Comparison of ENCODE assay signal across 10 mouse cellular contexts in genomic region chr10:78134400-78134799, GRCm38 (mm10). TPM values are rescaled to one million over a fixed set of nuclear protein-coding genes. Genes with fewer than 3 reads are reported as not detected.
DNase-seq lines count a peak whose midpoint lies in the region; ATAC-seq and TF ChIP-seq lines count a peak whose summit lies in the region.
"Had no signal": no experiment of that assay in that cellular context is flagged by ENCODE, and none has a peak within 500 bp of the region (broad histone marks: within the 10 kb centered on the region; RNA-seq: fewer than 3 reads in every experiment).

No protein-coding gene starts in this region.

- no peak overlapping the region for H3K4me3 ChIP-seq in kidney, adult 2 months (ENCODE audit: insufficient read depth, low read depth, low read length)
- no peak overlapping the region for H3K4me3 ChIP-seq in embryonic facial prominence, embryonic 10.5 days
- H3K4me3 ChIP-seq in cerebellum, adult 2 months (replicated peaks; ENCODE audit: insufficient read depth, low read depth, low read length), result no peak overlapping the region

- peaks cover 9% of the 10 kb centered on the region; the same call in 1 of the 2 replicates for H3K4me1 ChIP-seq in kidney, adult 2 months (ENCODE audit: control insufficient read depth, insufficient read depth, low read length)
- H3K4me1 ChIP-seq in embryonic facial prominence, embryonic 10.5 days, result peaks cover 45% of the 10 kb centered on the region
- peaks cover 4% of the 10 kb centered on the region for H3K4me1 ChIP-seq in cerebellum, adult 2 months (ENCODE audit: control insufficient read depth, insufficient read depth, low read length)

- H3K27ac ChIP-seq in kidney, adult 2 months (ENCODE audit: insufficient read depth, low read depth, low read length), result peak overlapping the region; percentile 37; the same call in 1 of the 2 replicates
- H3K27ac ChIP-seq in embryonic facial prominence, embryonic 10.5 days (replicated peaks), result 0 out of 2 replicates have a peak overlapping the region, but pooled peaks have one; percentile 62
- H3K27ac ChIP-seq in cerebellum, adult 2 months (ENCODE audit: insufficient read depth, low read length), result no peak overlapping the region
- H3K27ac ChIP-seq: midbrain, embryonic 12.5 days had no signal

- no peak for DNase-seq in kidney, adult 2 months
- no peak for DNase-seq in kidney, postnatal 4 days
- DNase-seq in CD4-positive helper T cell, adult 2 months (ENCODE audit: low read depth, low spot score), result peak; percentile 52
- DNase-seq in embryonic facial prominence, embryonic 10.5 days (ENCODE audit: low spot score), result no peak
- no peak for DNase-seq in adrenal gland, postnatal 25 days
- no peak for DNase-seq in cerebellum, adult 2 months
- no peak for DNase-seq in adrenal gland, postnatal 14 days
- DNase-seq: forebrain, postnatal 0 days had no signal

- no peaks in the 10 kb centered on the region for H3K9me3 ChIP-seq in embryonic facial prominence, embryonic 10.5 days
- H3K9me3 ChIP-seq: midbrain, embryonic 12.5 days had no signal

- TF ChIP-seq CTCF in kidney, adult 2 months (conservative IDR thresholded peaks at IDR 0.05; ENCODE audit: insufficient read depth, insufficient read length, low read depth, low read length), result no peak
- no peak for TF ChIP-seq CTCF in cerebellum, adult 2 months (IDR thresholded peaks at IDR 0.05; ENCODE audit: borderline replicate concordance, insufficient read depth, low read depth, low read length)

- 87% methylated on average over 4 of the region's 4 CpGs for WGBS in kidney, adult 2 months
- WGBS in embryonic facial prominence, embryonic 10.5 days, result 71% methylated on average over 4 of the region's 4 CpGs
- WGBS in cerebellum, adult 2 months, result 86% methylated on average over 4 of the region's 4 CpGs

- H3K36me3 ChIP-seq in kidney, adult 2 months (ENCODE audit: control insufficient read depth, insufficient read depth, low read length), result no peaks in the 10 kb centered on the region
- no peaks in the 10 kb centered on the region for H3K36me3 ChIP-seq in embryonic facial prominence, embryonic 10.5 days (replicated peaks)
- H3K36me3 ChIP-seq: midbrain, embryonic 12.5 days had no signal

- peak; percentile 71 for ATAC-seq in megakaryocyte progenitor cell, adult 5-6 weeks (replicated peaks; ENCODE audit: poor library complexity)
- ATAC-seq: forebrain, postnatal 0 days had no signal

- no peaks in the 10 kb centered on the region for H3K27me3 ChIP-seq in kidney, adult 2 months (replicated peaks; ENCODE audit: control insufficient read depth, insufficient read depth, low read length)
- H3K27me3 ChIP-seq in embryonic facial prominence, embryonic 10.5 days (replicated peaks; ENCODE audit: low read depth, poor library complexity, severe bottlenecking), result no peaks in the 10 kb centered on the region
- no peaks in the 10 kb centered on the region for H3K27me3 ChIP-seq in cerebellum, adult 2 months (ENCODE audit: control insufficient read depth, insufficient read depth, low read length)

- TF ChIP-seq POLR2A in kidney, adult 2 months (IDR thresholded peaks at IDR 0.05; ENCODE audit: low read depth, low read length), result no peak
- no peak for TF ChIP-seq POLR2A in cerebellum, adult 2 months (IDR thresholded peaks at IDR 0.05; ENCODE audit: borderline replicate concordance, insufficient read depth, low read length)

RNA-seq across cellular contexts. Expression of gene D10Jhu81e, which starts 35.2 kb away (rescaled TPM):
- 283 and 352 TPM in 2 replicates for polyA plus RNA-seq in kidney, adult 2 months (2012; rRNA removed)
- 17.0 and 17.6 TPM in 2 replicates for polyA plus RNA-seq in embryonic facial prominence, embryonic 10.5 days (2016; fragmentation: Nextera tagmentation; extraction: Ambion mirVana)
- 40.7 and 44.1 TPM in 2 replicates for total RNA-seq in megakaryocyte progenitor cell, adult 5-6 weeks (2015)
- 90.6 and 90.9 TPM in 2 replicates for total RNA-seq in megakaryocyte progenitor cell, adult 5-6 weeks (2017)
- total RNA-seq in adrenal gland, postnatal 25 days (2021), result 235 and 247 TPM in 2 replicates
- 169 and 172 TPM in 2 replicates for polyA plus RNA-seq in cerebellum, adult 2 months (2012; rRNA removed)
- 249 and 251 TPM in 2 replicates for total RNA-seq in adrenal gland, postnatal 14 days (2021)

RNA-seq across cellular contexts. Expression of gene Pwp2, which starts 50.5 kb away (rescaled TPM):
- 7.9 and 8.2 TPM in 2 replicates for polyA plus RNA-seq in kidney, adult 2 months (2012; rRNA removed)
- 32.1 and 35.3 TPM in 2 replicates for polyA plus RNA-seq in embryonic facial prominence, embryonic 10.5 days (2016; fragmentation: Nextera tagmentation; extraction: Ambion mirVana)
- 5.6 and 7.2 TPM in 2 replicates for total RNA-seq in megakaryocyte progenitor cell, adult 5-6 weeks (2015)
- 18.6 and 27.5 TPM in 2 replicates for total RNA-seq in megakaryocyte progenitor cell, adult 5-6 weeks (2017)
- total RNA-seq in adrenal gland, postnatal 25 days (2021), result 17.8 and 17.9 TPM in 2 replicates
- polyA plus RNA-seq in cerebellum, adult 2 months (2012; rRNA removed), result 17.2 and 17.8 TPM in 2 replicates
- 16.5 and 17.9 TPM in 2 replicates for total RNA-seq in adrenal gland, postnatal 14 days (2021)
